15 mouse cellular contexts compared by ENCODE assay signal in genomic region chr12:73094605-73095004, GRCm38 (mm10).
"Had no signal": no experiment of that assay in that cellular context is flagged by ENCODE, and none has a peak within 500 bp of the region (broad histone marks: within the 10 kb centered on the region; RNA-seq: fewer than 3 reads in every experiment).

No protein-coding gene starts in this region.

- H3K9me3 ChIP-seq: limb, embryonic 15.5 days; midbrain, embryonic 10.5 days; neural tube, embryonic 15.5 days had no signal

- H3K4me3 ChIP-seq: limb, embryonic 15.5 days; midbrain, embryonic 10.5 days; myocyte; neural tube, embryonic 15.5 days had no signal

- H3K4me1 ChIP-seq: limb, embryonic 15.5 days; midbrain, embryonic 10.5 days; neural tube, embryonic 15.5 days had no signal

- H3K27me3 ChIP-seq: limb, embryonic 15.5 days; neural tube, embryonic 15.5 days had no signal

- H3K36me3 ChIP-seq: limb, embryonic 15.5 days; midbrain, embryonic 10.5 days; neural tube, embryonic 15.5 days had no signal

- H3K27ac ChIP-seq: limb, embryonic 15.5 days; midbrain, embryonic 10.5 days; neural tube, embryonic 15.5 days; stomach, postnatal 0 days had no signal

- DNase-seq: kidney, adult 11 months; kidney, postnatal 10 days; layer of hippocampus, adult 9-11 months; layer of hippocampus, postnatal 36 days; lung, adult 2 months; lung, postnatal 4 days; midbrain, embryonic 14.5 days; right cerebral cortex, adult 18-20 months; right cerebral cortex, postnatal 25 days had no signal

- H3K4me2 ChIP-seq: limb, embryonic 15.5 days; neural tube, embryonic 15.5 days had no signal

- ATAC-seq: lung, postnatal 0 days had no signal

- H3K9ac ChIP-seq: limb, embryonic 15.5 days; neural tube, embryonic 15.5 days had no signal
